Mouse (Mus musculus): ENCODE measurements around the gene Mysm1.

Gene Mysm1

GRCm38 (mm10) chr4:94973321-94973720, 5.6 kb downstream of the Mysm1 start:
- intact Hi-C loops (cut with DNase I) = no loop called here

DNA sequence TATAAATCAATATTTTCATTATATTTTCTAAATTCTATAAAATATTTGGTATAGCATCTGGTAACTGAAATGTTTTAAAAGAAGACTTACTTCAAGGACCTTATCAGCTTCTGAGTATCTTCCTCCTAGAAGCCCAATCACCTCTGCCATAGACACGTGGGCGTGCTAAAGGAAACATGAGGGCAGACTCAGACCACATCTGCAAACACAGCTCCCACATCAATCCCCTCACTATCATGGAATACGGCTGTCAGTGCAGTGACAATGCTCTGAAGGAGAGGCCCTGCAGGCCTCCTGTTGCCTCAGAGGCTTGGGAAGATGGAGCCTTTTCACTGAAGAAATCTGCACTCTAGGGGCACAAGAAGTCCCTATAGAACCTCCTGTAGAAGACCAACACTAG, 26.1 kb downstream of the Mysm1 start:
- intact Hi-C loops (cut with DNase I) = loop anchor here (10.0 kb wide), 1 partner anchor 368 kb away; no protein-coding TSS in a partner anchor

DNA sequence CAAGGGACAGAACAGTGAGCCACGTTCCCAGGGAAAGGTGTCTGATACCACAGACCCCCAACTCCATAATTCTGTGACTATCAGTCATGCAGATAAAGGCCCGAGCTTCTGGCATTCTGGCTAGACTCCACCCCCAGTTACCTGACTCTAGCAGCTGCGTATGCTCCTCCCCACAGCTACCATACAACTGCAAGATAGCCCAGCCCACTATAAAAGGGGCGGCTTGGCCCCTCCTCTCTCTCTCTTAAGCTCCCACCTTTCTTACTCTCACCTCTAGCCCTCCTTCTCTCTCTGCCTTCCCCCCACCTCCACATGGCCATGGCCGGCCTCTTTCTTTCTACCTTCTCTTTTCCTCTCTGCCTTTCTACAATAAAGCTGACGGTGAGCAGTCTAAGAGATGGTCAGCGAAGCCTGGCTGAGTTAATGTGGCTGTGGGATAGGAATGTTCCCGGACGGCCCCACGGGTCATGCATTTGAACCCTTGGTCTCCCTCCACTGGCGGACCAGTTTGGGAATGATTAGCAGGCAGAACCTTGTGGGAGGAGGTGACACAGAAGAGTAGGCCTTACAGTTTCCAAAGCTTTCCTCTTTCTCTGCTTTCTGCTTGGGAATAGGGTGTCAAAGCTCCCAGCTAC, 37.6 kb downstream of the Mysm1 start:
- intact Hi-C loops (cut with DNase I) = no loop called here

GRCm38 (mm10) chr4:94928743-94929142, 50.2 kb downstream of the Mysm1 start, which contains the start of gene Eqtn:
Eqtn (minus strand) TSS chr4:94928843.
- intact Hi-C loops (cut with DNase I) = no loop called here

GRCm38 (mm10) chr4:94901780-94902179, 77.1 kb downstream of the Mysm1 start:
- intact Hi-C loops (cut with DNase I) = loop anchor here (5.0 kb wide), 1 partner anchor 234 kb away; no protein-coding TSS in a partner anchor

- intact Hi-C loops (cut with DNase I) = loop anchor here (5.0 kb wide), 1 partner anchor 233 kb away; no protein-coding TSS in a partner anchor
Measured at GRCm38 (mm10) chr4:94900744-94901143, 78.2 kb downstream of the Mysm1 start.

Data from adrenal gland (tissue).